Mouse (Mus musculus) heart, postnatal 0 days (tissue): ENCODE measurements around the gene Micu1.

ENCODE experiments used
- CTCF ChIP-seq: IDR thresholded peaks from 2 replicates; pipeline ENCODE4 v1.5.1; 2016; ENCODE audit warnings: antibody characterized with exemption, control low read depth, low read depth
- EP300 ChIP-seq: IDR thresholded peaks from 2 replicates; pipeline ENCODE4 v1.6.1; 2016; ENCODE audit warnings: antibody characterized with exemption, low read depth

DNA sequence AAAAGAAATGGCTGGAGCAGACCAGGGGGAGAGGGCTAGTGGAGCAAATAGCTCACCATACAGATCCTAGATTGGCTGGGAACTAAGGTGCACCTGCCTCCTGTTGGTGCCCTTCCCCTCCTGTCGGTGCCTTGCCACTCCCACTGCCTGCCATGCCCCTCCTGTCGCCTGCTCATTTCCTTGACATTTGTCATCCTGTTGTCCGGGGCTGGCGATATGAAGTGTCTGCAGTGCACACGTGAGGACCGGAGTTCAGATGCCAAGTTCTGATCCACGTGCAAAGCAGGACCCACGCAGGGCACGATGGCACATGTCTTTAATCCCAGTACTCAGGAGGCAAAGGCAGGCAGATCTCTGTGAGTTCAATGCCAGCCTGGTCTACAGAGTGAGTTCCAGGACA lies 158.4 kb downstream of the Micu1 start:
- TF ChIP-seq CTCF (no peak), EP300 (no peak)
